Mouse (Mus musculus): Measurements from ENCODE around the gene Samsn1.

The Samsn1 gene

GRCm38 (mm10) chr16:76022181-76022580, at the start of gene Samsn1:
Gene Samsn1, minus strand, starts transcription at chr16:76022281.
- in situ Hi-C loops (cut with MboI, MseI) = no loop called here

DNA sequence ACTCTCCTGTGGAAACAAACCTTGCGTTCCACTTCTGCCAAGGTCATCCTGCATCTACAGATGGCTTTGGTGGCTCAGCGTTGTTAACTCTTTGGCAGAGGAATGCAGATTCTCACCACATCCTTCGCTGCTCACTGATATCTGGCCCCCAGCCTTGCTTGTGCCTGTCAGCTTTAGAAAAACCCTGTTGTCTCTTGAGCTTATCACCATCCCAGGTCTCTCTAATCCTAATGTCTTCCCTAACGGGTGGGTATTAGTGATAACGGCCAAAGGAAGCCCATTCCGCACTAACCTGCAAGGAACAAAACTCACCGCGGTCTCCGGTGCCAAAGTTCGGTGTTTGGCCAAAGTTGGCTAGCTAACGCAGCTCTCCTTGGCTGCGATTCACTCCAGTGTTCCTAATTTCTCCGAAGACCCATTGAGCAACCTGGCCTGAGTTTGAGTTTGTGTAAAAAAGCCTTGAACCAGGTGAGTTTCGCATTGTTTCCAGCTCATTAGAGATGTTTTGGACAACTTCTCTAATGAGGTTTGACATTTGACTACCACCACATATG, 44.1 kb upstream of the Samsn1 start:
- in situ Hi-C loops (cut with MboI, MseI) = no loop called here

- in situ Hi-C loops (cut with MboI, MseI) = no loop called here
Measured at GRCm38 (mm10) chr16:76054976-76055375, 32.9 kb upstream of the Samsn1 start.

- in situ Hi-C loops (cut with MboI, MseI) = no loop called here
Measured at GRCm38 (mm10) chr16:76054079-76054478, 32.0 kb upstream of the Samsn1 start.

GRCm38 (mm10) chr16:76053537-76053936, 31.5 kb upstream of the Samsn1 start:
- in situ Hi-C loops (cut with MboI, MseI) = no loop called here

DNA sequence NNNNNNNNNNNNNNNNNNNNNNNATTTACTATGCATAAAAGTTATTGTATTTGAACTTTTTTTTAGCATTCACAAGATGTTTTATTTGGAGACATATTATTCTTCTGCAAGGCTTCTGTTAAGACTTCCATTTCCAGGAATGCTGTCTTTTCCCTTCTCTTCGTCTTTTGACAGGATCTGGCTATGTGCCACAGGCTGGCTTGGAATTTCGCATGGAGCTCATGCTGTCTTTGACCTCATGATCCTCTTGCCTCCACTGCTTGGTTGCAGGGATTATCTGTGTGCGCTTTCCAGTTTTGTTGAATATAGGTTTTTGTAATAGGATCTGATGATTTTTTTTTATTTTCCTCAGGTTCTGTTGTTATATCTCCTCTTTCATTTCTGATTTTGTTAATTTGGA, 25.0 kb upstream of the Samsn1 start:
- in situ Hi-C loops (cut with MboI, MseI) = no loop called here

GRCm38 (mm10) chr16:76040319-76040945, 18.4 kb upstream of the Samsn1 start:
- in situ Hi-C loops (cut with MboI, MseI) = no loop called here

- in situ Hi-C loops (cut with MboI, MseI) = no loop called here
Measured at GRCm38 (mm10) chr16:76019164-76019563, 2.9 kb downstream of the Samsn1 start.

GRCm38 (mm10) chr16:76003812-76004389, 18.2 kb downstream of the Samsn1 start:
- in situ Hi-C loops (cut with MboI, MseI) = no loop called here

GRCm38 (mm10) chr16:76002870-76003572, 19.1 kb downstream of the Samsn1 start:
- in situ Hi-C loops (cut with MboI, MseI) = no loop called here

- in situ Hi-C loops (cut with MboI, MseI) = no loop called here
Measured at GRCm38 (mm10) chr16:76002287-76002686, 19.8 kb downstream of the Samsn1 start.

- in situ Hi-C loops (cut with MboI, MseI) = no loop called here
Measured at GRCm38 (mm10) chr16:76001788-76002187, 20.3 kb downstream of the Samsn1 start.

DNA sequence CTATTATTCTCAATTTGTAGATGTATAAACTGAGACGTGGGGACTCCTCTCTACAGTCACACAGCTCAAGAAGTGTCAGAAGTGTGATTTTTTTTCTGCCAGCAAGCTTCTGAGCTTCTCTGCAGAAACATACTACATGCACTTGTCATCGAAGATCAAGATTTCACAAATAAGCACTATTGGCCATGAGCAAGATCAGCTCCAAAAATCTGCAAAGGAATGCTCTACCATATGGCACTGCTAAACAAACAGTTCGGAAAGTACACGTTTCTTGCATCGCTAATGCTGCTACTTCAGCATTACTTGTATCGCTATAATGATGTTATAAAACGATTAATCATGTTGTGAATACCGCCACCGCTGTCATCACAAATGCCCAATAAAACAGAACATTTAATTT, 22.0 kb downstream of the Samsn1 start:
- in situ Hi-C loops (cut with MboI, MseI) = no loop called here

- in situ Hi-C loops (cut with MboI, MseI) = no loop called here
Measured at GRCm38 (mm10) chr16:75990173-75990572, 31.9 kb downstream of the Samsn1 start.

GRCm38 (mm10) chr16:75983831-75984230, 38.2 kb downstream of the Samsn1 start:
- in situ Hi-C loops (cut with MboI, MseI) = no loop called here

DNA sequence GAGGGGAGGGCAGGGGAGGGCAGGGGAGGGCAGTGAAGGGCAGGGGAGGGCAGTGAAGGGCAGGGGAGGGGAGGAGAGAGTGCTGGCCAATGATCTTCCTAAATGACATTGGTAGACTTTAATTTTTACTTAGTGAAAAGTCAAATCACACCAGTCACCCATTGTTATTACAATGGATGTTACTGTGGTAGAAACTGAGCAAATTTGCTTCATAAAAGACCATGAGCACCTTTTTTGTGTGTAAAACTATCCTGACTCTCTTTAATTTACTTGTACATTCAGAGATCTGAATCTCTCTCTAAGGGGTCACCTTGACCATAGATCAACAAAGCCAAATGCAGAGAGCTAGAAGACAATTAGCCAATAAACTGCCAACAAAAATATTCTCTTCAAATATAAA, 42.7 kb downstream of the Samsn1 start:
- in situ Hi-C loops (cut with MboI, MseI) = no loop called here

GRCm38 (mm10) chr16:75977798-75978197, 44.3 kb downstream of the Samsn1 start:
- in situ Hi-C loops (cut with MboI, MseI) = no loop called here

GRCm38 (mm10) chr16:75975682-75976332, 46.3 kb downstream of the Samsn1 start:
- in situ Hi-C loops (cut with MboI, MseI) = no loop called here

DNA sequence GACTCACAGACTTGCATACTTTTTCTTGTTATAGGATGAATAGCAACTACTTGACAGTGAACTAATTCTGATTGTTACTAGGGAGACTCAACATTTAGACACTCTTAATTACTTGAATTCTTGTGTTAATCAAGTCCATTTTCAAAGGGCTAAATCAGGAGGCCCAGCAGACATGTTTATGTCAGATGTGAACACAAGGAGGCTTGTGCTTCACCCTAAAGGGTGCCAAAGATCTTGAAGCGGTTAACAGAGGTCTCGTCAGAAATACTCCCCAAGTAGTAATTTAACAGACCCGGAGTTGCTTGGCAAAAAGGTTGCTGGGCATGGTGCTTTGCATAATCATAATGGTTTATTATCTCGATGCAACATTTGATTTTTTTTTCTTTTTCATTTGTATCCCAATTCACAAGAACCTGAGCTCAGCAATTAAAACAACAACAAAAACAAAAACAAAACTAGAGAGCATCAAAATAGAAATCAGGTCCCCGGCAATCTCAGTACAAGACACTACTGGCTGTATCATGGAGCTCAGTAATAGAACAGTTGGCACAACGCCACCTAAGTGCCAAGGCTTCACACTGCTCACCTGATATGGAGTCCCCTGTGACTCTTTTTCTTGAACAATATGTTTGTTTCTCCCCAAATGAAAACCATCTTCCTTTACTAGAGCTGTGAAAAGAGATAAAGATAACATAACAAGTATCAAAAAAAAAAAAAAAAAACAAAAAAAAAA, 51.6 kb downstream of the Samsn1 start:
- in situ Hi-C loops (cut with MboI, MseI) = no loop called here

GRCm38 (mm10) chr16:75962021-75962420, 60.1 kb downstream of the Samsn1 start:
- in situ Hi-C loops (cut with MboI, MseI) = no loop called here

DNA sequence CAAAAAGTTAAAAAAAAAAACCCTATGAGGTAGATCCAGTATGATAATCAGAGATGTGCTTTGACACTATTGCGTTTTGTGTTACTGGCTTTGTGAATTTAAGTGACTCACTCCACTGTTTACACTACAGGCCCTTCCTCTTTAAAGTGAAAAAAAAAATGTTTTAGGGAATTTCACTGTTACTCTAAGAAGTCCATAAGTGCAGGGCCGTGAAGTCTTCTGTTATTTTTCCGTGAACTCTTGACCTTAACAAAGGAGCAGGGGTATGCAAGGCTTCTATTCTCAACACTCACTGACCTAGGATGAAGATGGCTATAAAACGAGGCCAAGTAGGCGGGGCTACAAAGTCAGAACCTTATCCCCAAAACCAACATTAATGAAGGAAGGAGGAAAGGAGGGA, 60.6 kb downstream of the Samsn1 start:
- in situ Hi-C loops (cut with MboI, MseI) = no loop called here

- in situ Hi-C loops (cut with MboI, MseI) = no loop called here
Measured at GRCm38 (mm10) chr16:75961036-75961435, 61.0 kb downstream of the Samsn1 start.
